Mouse (Mus musculus) lung, adult 2 months (tissue): ENCODE data around the gene Msi2.

Experiments used
- CTCF ChIP-seq: fragments of 200-500 bp; IDR thresholded peaks from 2 replicates; pipeline ENCODE4 v1.5.1; 2011; ENCODE audit warnings: mild to moderate bottlenecking, low read length, control low read depth; ENCODE audit not compliant: insufficient read depth
- POLR2A ChIP-seq: fragments of 200-500 bp; IDR thresholded peaks from 2 replicates; pipeline ENCODE4 v1.6.1; 2011; ENCODE audit warnings: low read depth, mild to moderate bottlenecking, control low read depth, low read length, borderline replicate concordance; ENCODE audit errors: extremely low read depth

GRCm38 (mm10) chr11:88515736-88516583 lies 202.4 kb downstream of the Msi2 start:
- TF ChIP-seq CTCF, result no peak
- no peak for TF ChIP-seq POLR2A
